Mouse (Mus musculus): ENCODE data around the gene Prpsap1. TPM values are rescaled to one million over a fixed set of nuclear protein-coding genes. Genes with fewer than 3 reads are reported as not detected.

Prpsap1 gene
- polyA plus RNA-seq, 1 experiment from 2014 or later, result 217 TPM

DNA sequence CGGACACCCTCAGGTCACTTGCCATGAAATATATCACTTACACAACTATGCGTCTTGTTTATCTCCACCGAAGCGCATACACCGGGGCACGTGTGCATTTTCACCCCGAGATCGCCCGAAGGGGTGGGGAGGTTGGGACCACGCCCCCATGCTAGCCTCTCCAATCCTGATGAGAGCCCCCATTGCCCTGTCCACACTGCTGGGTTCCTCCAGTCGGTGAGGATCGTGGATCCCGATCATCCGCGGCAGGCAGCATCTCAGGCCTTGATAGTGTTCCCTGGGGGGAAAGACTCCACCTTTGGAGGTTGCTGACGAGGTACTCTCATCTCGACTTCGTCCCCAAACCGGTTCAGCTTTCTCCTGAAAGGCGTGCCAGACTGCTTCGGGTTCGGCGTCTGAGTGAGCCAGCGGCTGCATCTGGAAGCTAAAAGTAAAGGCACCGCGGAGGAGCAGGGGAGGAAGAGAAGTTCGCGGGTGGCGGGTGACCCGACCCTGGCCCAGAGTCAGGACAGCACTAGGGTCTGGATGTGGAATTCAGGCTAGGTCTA is 38.3 kb upstream of the Prpsap1 start:
- H3K9me3 ChIP-seq (ENCODE audit: low read length), result no peaks in the 10 kb centered on the region
- no peak overlapping the region for H3K27ac ChIP-seq (ENCODE audit: low read length)
- peak overlapping the region; percentile 66 for H3K9ac ChIP-seq (replicated peaks; ENCODE audit: low read length)
- H3K4me1 ChIP-seq (ENCODE audit: insufficient read depth, low read length), result peaks cover 35% of the 10 kb centered on the region
- 0 out of 2 replicates have a peak, but pooled peaks have one; percentile 23 for ATAC-seq (ENCODE audit: low FRiP score, low TSS enrichment)
- no peaks in the 10 kb centered on the region for H3K36me3 ChIP-seq (ENCODE audit: insufficient read depth, low read length)
- WGBS, result under 1% methylated on average over 30 of the region's 30 CpGs
- H3K27me3 ChIP-seq (ENCODE audit: insufficient read depth, low read length), result peaks cover 28% of the 10 kb centered on the region
- H3K4me2 ChIP-seq (replicated peaks; ENCODE audit: low read depth, low read length), result peak overlapping the region; percentile 99
- H3K4me3 ChIP-seq (ENCODE audit: low read length), result peak overlapping the region; percentile 59

DNA sequence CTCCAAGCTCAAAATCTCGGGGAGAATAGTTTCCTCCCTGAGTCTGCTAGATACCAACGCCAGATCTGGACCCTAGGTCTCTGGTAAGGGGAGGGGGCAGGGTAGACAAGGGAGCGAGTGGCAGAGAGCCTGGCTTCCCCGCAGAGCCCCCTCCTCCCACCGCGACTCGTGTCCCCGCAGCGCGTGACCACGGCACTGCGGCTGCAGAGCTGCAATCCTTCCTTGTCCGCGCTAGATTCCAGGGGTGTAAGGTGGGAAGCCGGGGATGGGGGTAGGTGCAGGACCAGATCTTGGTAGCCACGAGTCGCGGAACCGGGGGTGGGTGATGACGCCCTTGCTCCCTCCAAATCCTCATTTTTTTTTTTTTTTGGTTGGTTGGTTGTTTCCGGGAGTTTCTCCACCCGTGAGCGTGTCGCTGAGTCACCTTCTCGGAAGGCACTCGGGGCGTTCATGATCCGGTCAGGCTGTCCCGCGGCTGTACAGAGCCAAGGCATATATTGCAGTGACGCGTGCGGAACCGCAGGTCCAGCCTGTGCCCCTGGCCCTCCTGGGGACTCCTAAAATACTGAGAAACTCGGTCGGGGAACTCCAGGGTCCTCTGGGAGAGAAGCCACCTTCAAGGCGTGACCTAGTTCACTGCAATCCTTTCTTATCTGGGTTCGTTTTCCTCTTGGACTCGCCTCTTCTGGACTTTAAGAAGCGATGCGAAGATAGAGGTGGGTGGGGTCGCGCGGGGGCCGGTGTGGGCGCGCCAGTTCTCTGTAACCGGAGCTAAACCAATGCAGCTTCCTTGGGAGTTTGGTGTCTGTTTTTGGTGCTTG is 37.6 kb upstream of the Prpsap1 start:
- Histone ChIP-seq H3K9me3 (ENCODE audit: low read length) (no peaks in the 10 kb centered on the region), H3K4me2 (replicated peaks; ENCODE audit: low read depth, low read length) (peak overlapping the region; percentile 99), H3K4me3 (ENCODE audit: low read length) (peak overlapping the region; percentile 59), H3K27ac (ENCODE audit: low read length) (no peak overlapping the region), H3K36me3 (ENCODE audit: insufficient read depth, low read length) (no peaks in the 10 kb centered on the region), H3K9ac (replicated peaks; ENCODE audit: low read length) (peak overlapping the region; percentile 41; the same call in 1 of the 2 replicates), H3K4me1 (ENCODE audit: insufficient read depth, low read length) (peaks cover 35% of the 10 kb centered on the region), H3K27me3 (ENCODE audit: insufficient read depth, low read length) (peaks cover 28% of the 10 kb centered on the region)
- WGBS, result 2% methylated on average over 48 of the region's 48 CpGs
- ATAC-seq (ENCODE audit: low FRiP score, low TSS enrichment), result no peak

DNA sequence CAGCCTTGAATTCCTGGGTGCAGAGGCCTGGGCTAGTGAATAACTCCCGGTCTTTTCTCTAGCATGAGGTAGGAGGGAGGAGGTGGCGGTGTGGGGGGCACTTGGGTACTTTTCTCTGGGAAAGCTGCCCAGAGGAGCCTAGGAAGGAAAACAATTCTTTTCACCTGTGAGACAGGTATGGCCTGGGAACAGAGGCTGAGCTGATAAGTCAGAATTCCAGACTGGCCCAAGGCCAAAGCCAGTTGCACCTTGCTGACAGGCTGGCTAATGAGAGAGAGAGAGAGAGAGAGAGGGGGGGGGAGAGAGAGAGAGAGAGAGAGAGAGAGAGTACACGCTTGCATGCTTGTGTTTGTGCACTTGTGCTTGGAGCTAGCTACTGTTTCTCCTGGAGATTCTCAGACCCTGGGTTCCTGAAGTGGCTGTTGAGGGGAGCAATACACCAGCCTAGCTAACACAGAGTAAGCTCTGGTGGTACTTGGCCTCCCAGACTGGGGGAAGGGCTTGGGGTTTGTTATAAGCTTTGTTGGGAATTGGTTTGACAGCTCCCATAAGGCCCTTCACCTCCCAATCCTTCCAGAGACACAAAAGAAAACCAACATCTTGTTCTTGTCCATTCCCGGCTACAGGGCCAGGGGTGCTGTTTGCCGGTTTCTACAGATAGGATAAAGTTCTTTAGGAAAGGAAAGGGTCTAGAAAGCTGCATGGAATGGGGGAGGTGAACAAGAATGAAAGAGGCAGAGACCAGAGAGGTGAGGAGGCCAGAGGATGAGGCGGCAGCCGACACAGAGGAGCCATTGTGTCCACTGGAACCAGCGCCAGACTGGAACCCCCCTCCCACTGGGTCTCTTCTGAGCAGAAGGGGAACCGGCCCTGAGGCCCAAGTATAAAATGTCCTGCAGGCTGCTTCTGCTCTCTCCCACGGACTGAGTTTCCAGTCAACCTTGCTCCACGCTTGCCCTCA is 36.5 kb upstream of the Prpsap1 start, which contains the start of gene Sphk1:
TSS of gene Sphk1 (plus strand) at position 739 of the 961 bp plus-strand sequence.
- H3K4me1 ChIP-seq (ENCODE audit: insufficient read depth, low read length), result peaks cover 35% of the 10 kb centered on the region
- H3K9me3 ChIP-seq (ENCODE audit: low read length), result no peaks in the 10 kb centered on the region
- H3K36me3 ChIP-seq (ENCODE audit: insufficient read depth, low read length), result no peaks in the 10 kb centered on the region
- H3K4me2 ChIP-seq (replicated peaks; ENCODE audit: low read depth, low read length), result peak within 1 kb of the TSS; percentile 99
- H3K4me3 ChIP-seq (ENCODE audit: low read length), result peak within 1 kb of the TSS; percentile 59
- WGBS, result 34% methylated on average over 11 of the region's 11 CpGs
- H3K9ac ChIP-seq (replicated peaks; ENCODE audit: low read length), result peak within 1 kb of the TSS; percentile 41; the same call in 1 of the 2 replicates
- H3K27ac ChIP-seq (ENCODE audit: low read length), result no peak within 1 kb of the TSS
- no peak for ATAC-seq (ENCODE audit: low FRiP score, low TSS enrichment)
- peaks cover 28% of the 10 kb centered on the region for H3K27me3 ChIP-seq (ENCODE audit: insufficient read depth, low read length)

DNA sequence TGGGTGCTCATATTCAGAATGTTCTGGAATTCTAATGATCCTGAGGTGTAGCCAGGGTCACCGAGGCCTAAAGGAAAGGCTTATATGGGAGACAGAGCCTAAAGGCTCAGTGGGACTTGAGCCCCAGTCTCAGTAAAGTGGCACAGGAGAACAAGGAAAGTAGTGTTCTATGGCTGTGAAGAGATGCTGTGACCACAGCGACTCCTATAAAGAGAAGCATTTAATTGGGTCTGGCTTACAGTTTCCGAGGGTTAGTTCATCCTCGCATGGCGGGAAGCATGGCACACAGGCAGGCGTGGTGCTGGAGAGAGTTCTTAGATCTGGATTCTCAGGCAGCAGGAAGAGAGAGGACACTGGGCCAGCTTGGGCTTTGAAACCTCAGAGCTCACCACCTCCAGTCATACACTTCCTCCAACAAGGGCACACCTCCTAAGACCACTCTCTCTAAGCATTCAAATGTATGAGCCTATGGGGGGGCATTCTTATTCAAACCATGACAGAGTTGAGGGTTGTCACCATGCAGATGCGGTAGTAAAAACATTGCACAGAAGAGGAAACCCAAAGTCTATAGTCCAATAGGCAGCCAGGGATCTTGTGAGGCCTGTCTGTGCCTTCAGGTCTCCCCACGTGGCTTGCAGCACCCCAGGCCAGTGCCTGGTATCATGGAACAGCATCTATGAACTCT is 34.8 kb upstream of the Prpsap1 start:
- no peak for ATAC-seq (ENCODE audit: low FRiP score, low TSS enrichment)
- Histone ChIP-seq H3K36me3 (ENCODE audit: insufficient read depth, low read length) (no peaks in the 10 kb centered on the region), H3K4me3 (ENCODE audit: low read length) (no peak overlapping the region), H3K27ac (ENCODE audit: low read length) (no peak overlapping the region), H3K9me3 (ENCODE audit: low read length) (no peaks in the 10 kb centered on the region), H3K4me2 (replicated peaks; ENCODE audit: low read depth, low read length) (no peak overlapping the region), H3K4me1 (ENCODE audit: insufficient read depth, low read length) (peaks cover 33% of the 10 kb centered on the region), H3K9ac (replicated peaks; ENCODE audit: low read length) (no peak overlapping the region), H3K27me3 (ENCODE audit: insufficient read depth, low read length) (peaks cover 28% of the 10 kb centered on the region)
- 82% methylated on average over 8 of the region's 8 CpGs for WGBS

DNA sequence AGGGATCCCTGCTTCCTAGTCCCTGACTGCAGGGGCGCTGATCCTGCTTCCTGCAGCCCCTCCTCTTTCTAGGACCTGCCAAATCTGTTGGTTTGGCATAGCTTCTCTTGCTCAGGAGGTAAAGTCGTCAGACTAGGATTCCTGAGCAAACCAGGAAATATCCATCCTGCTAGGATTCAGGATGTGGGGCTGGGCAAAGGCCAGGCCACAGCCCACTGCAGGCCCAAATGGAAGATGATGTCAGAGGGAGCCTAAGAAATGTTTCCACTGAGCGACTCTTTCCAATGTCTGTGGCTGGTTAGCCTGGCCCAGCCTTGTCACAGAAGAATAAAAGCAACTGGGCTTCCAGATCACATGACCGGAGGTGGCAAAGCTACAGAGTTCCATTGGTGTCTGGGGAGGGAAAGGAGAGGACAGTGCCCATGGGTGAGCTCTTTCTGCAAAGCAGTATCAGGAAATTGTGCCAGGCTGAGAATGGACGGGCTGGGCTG is 29.7 kb upstream of the Prpsap1 start:
- H3K27ac ChIP-seq (ENCODE audit: low read length), result peak overlapping the region; percentile 43; the same call in 1 of the 2 replicates
- no peaks in the 10 kb centered on the region for H3K27me3 ChIP-seq (ENCODE audit: insufficient read depth, low read length)
- peaks cover 14% of the 10 kb centered on the region; the same call in 1 of the 2 replicates for H3K4me1 ChIP-seq (ENCODE audit: insufficient read depth, low read length)
- H3K9me3 ChIP-seq (ENCODE audit: low read length), result no peaks in the 10 kb centered on the region
- ATAC-seq (ENCODE audit: low FRiP score, low TSS enrichment), result peak; percentile 63; the same call in 1 of the 2 replicates
- no peak overlapping the region for H3K4me2 ChIP-seq (replicated peaks; ENCODE audit: low read depth, low read length)
- peak overlapping the region; percentile 15; the same call in 1 of the 2 replicates for H3K9ac ChIP-seq (replicated peaks; ENCODE audit: low read length)
- no peak overlapping the region for H3K4me3 ChIP-seq (ENCODE audit: low read length)
- WGBS, result 51% methylated on average over 5 of the region's 5 CpGs
- no peaks in the 10 kb centered on the region for H3K36me3 ChIP-seq (ENCODE audit: insufficient read depth, low read length)

DNA sequence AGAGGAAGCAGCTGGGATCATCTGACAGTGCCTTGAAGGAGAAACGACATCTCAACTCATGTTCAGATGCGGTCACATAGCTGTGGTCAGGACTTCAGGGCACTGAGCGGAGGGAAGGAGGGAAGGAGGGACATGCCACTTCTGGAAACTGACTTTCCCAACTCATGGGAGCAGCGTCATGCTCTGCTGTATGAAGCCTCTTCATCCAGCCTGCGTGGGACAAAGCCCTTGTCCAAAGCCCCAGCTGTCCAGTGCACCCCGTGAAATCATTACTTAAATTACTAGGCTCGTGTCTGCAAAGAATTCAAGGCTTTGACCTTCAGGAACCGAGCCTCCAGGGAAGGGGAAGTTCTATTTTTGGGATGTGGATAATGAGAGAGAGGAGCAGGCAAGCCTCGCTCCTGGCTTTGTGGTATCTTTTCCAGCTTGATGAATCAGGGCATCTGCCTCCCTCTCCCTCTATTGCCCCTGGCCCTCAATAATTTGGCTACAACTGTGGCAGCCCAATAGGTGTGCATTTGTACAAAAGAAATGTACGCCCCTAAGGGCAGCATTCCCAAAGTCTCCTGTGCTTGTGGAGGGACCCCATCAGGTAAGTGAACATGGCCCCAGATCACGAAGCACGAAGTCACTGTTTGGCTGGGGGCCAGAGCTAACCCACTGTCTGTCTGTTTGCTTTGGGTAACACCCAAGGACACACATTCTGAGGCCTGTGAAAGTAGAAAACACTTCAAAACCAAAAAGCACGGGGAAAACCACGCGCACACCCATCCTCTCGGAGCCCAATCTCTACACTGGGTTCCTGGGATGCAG is 29.1 kb upstream of the Prpsap1 start:
- WGBS, result 49% methylated on average over 16 of the region's 16 CpGs
- H3K9ac ChIP-seq (replicated peaks; ENCODE audit: low read length), result 0 out of 2 replicates have a peak overlapping the region, but pooled peaks have one; percentile 15

DNA sequence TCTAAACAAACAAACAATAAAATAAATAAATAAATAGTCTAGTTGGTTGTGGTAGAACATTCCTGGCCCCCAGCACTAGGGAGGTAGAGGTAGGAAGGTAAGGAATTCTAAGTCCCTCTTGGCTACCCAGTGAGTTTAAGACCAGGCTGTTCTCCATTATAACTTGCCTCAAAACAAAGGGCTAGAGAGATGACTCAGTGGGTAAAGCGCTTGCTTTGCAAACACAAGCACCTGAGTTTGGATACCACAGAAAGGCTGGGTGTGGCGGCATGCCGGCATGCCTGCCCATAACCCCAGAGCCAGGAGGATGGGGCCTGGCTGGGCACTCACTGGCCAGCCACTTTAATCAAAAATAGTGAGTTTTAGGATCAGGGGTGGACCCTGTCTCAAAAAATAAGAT is 28.0 kb upstream of the Prpsap1 start:
- Histone ChIP-seq H3K4me2 (replicated peaks; ENCODE audit: low read depth, low read length) (no peak overlapping the region), H3K4me3 (ENCODE audit: low read length) (no peak overlapping the region), H3K9me3 (ENCODE audit: low read length) (no peaks in the 10 kb centered on the region), H3K27ac (ENCODE audit: low read length) (no peak overlapping the region), H3K27me3 (ENCODE audit: insufficient read depth, low read length) (no peaks in the 10 kb centered on the region), H3K9ac (replicated peaks; ENCODE audit: low read length) (no peak overlapping the region), H3K36me3 (ENCODE audit: insufficient read depth, low read length) (no peaks in the 10 kb centered on the region), H3K4me1 (ENCODE audit: insufficient read depth, low read length) (peaks cover 20% of the 10 kb centered on the region; the same call in 1 of the 2 replicates)
- WGBS, result 80% methylated on average over 3 of the region's 3 CpGs
- ATAC-seq (ENCODE audit: low FRiP score, low TSS enrichment), result no peak

More for the DNA sequence above, 29.1 kb upstream of the Prpsap1 start:
- Histone ChIP-seq H3K4me3 (ENCODE audit: low read length) (no peak overlapping the region), H3K27me3 (ENCODE audit: insufficient read depth, low read length) (no peaks in the 10 kb centered on the region), H3K4me1 (ENCODE audit: insufficient read depth, low read length) (peaks cover 16% of the 10 kb centered on the region; the same call in 1 of the 2 replicates), H3K36me3 (ENCODE audit: insufficient read depth, low read length) (no peaks in the 10 kb centered on the region), H3K9me3 (ENCODE audit: low read length) (no peaks in the 10 kb centered on the region), H3K4me2 (replicated peaks; ENCODE audit: low read depth, low read length) (no peak overlapping the region), H3K27ac (ENCODE audit: low read length) (peak overlapping the region; percentile 2; the same call in 1 of the 2 replicates)
- no peak for ATAC-seq (ENCODE audit: low FRiP score, low TSS enrichment)

DNA sequence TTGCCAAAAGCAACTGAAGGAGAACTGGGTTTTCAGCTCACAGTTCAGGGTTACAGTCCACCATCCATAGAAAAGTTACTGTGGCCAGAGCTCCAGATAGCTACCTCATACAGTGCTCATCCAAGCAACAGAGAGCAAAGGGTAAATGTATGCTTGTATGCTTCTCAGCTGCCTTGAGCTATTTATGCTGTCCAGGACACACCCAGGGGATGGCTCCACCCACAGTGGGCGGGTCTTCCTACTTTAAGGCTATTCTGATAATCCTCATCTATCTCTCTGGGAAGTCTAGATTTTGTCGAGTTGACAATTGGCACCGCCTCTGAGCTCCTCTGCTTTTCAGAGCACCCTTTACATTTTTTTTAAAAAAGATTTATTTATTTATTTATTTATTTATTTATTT is 27.1 kb upstream of the Prpsap1 start:
- no peak for ATAC-seq (ENCODE audit: low FRiP score, low TSS enrichment)
- peaks cover 20% of the 10 kb centered on the region; the same call in 1 of the 2 replicates for H3K4me1 ChIP-seq (ENCODE audit: insufficient read depth, low read length)
- H3K36me3 ChIP-seq (ENCODE audit: insufficient read depth, low read length), result no peaks in the 10 kb centered on the region
- no peaks in the 10 kb centered on the region for H3K9me3 ChIP-seq (ENCODE audit: low read length)
- no peak overlapping the region for H3K27ac ChIP-seq (ENCODE audit: low read length)
- no peaks in the 10 kb centered on the region for H3K27me3 ChIP-seq (ENCODE audit: insufficient read depth, low read length)
- WGBS, result 68% methylated on average over 3 of the region's 3 CpGs
- H3K4me2 ChIP-seq (replicated peaks; ENCODE audit: low read depth, low read length), result no peak overlapping the region
- H3K4me3 ChIP-seq (ENCODE audit: low read length), result no peak overlapping the region
- H3K9ac ChIP-seq (replicated peaks; ENCODE audit: low read length), result no peak overlapping the region

Measured in kidney, embryonic 16.5 days (tissue).